Mouse (Mus musculus): Measurements from ENCODE around the gene Atp6v1g1. TPM values are rescaled to one million over a fixed set of nuclear protein-coding genes. Genes with fewer than 3 reads are reported as not detected.
A peak's percentile ranks its signal among the peaks of the same experiment; 100 is the strongest.

Gene Atp6v1g1
- polyA plus RNA-seq, 1 experiment from 2014 or later, result 308 TPM

- ATAC-seq (replicated peaks; ENCODE audit: low FRiP score) (0 out of 2 replicates have a peak, but pooled peaks have one; percentile 56), DNase-seq (ENCODE audit: low spot score) (peak; percentile 85)
- H3K9me3 ChIP-seq (ENCODE audit: control insufficient read depth, low read length), result no peaks in the 10 kb centered on the region
- no peaks in the 10 kb centered on the region for H3K27me3 ChIP-seq (ENCODE audit: control insufficient read depth, insufficient read depth, low read length)
- H3K4me2 ChIP-seq (ENCODE audit: low read depth, low read length, severe bottlenecking), result no peak overlapping the region
- H3K9ac ChIP-seq (ENCODE audit: low read length), result no peak overlapping the region
- no peaks in the 10 kb centered on the region for H3K4me1 ChIP-seq (replicated peaks; ENCODE audit: control insufficient read depth, insufficient read depth, low read length)
- 18% methylated on average over 4 of the region's 4 CpGs for WGBS
- H3K27ac ChIP-seq (ENCODE audit: low read depth, low read length), result no peak overlapping the region
- no peak overlapping the region for H3K4me3 ChIP-seq (ENCODE audit: low read depth, low read length)
- no peaks in the 10 kb centered on the region for H3K36me3 ChIP-seq (ENCODE audit: control insufficient read depth, insufficient read depth, low read length)
Measured at GRCm38 (mm10) chr4:63508232-63508631, 36.3 kb upstream of the Atp6v1g1 start.

GRCm38 (mm10) chr4:63512921-63513320 lies 31.7 kb upstream of the Atp6v1g1 start:
- no peaks in the 10 kb centered on the region for H3K27me3 ChIP-seq (ENCODE audit: control insufficient read depth, insufficient read depth, low read length)
- H3K4me2 ChIP-seq (ENCODE audit: low read depth, low read length, severe bottlenecking), result no peak overlapping the region
- no peak for DNase-seq (ENCODE audit: low spot score)
- no peaks in the 10 kb centered on the region for H3K36me3 ChIP-seq (ENCODE audit: control insufficient read depth, insufficient read depth, low read length)
- ATAC-seq (replicated peaks; ENCODE audit: low FRiP score), result no peak
- whole genome bisulfite sequencing, result 82% methylated on average over 2 of the region's 2 CpGs
- no peaks in the 10 kb centered on the region for H3K4me1 ChIP-seq (replicated peaks; ENCODE audit: control insufficient read depth, insufficient read depth, low read length)
- H3K4me3 ChIP-seq (ENCODE audit: low read depth, low read length), result no peak overlapping the region
- no peak overlapping the region for H3K9ac ChIP-seq (ENCODE audit: low read length)
- H3K9me3 ChIP-seq (ENCODE audit: control insufficient read depth, low read length), result no peaks in the 10 kb centered on the region
- no peak overlapping the region for H3K27ac ChIP-seq (ENCODE audit: low read depth, low read length)

- Histone ChIP-seq H3K4me1 (replicated peaks; ENCODE audit: control insufficient read depth, insufficient read depth, low read length) (no peaks in the 10 kb centered on the region), H3K9me3 (ENCODE audit: control insufficient read depth, low read length) (no peaks in the 10 kb centered on the region), H3K27me3 (ENCODE audit: control insufficient read depth, insufficient read depth, low read length) (no peaks in the 10 kb centered on the region), H3K9ac (ENCODE audit: low read length) (no peak overlapping the region), H3K36me3 (ENCODE audit: control insufficient read depth, insufficient read depth, low read length) (no peaks in the 10 kb centered on the region), H3K4me2 (ENCODE audit: low read depth, low read length, severe bottlenecking) (no peak overlapping the region), H3K27ac (ENCODE audit: low read depth, low read length) (no peak overlapping the region), H3K4me3 (ENCODE audit: low read depth, low read length) (no peak overlapping the region)
- DNase-seq (ENCODE audit: low spot score), result no peak
- ATAC-seq (replicated peaks; ENCODE audit: low FRiP score), result no peak
- 76% methylated on average over 4 of the region's 4 CpGs for WGBS
Measured at GRCm38 (mm10) chr4:63514454-63514984, 30.1 kb upstream of the Atp6v1g1 start.

DNA sequence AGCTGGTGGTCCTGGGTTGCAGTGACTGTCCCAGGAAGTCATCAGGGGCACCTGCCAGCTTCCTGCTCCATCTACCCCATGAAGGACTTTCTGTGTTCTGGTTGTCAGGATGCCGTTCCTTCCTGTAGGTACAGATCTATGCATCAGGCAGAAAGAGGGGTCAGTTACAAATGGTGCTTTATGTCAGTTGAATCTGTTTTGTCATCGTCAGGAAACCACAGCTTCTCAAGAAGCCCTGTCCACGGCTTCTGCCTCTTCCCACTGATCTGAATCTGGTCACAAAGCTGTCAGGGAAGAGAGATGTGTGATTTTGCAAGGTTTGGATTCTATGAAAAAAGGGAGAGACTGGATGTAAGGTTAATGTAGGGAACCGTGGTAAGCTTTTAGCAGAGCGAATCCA lies 29.6 kb upstream of the Atp6v1g1 start:
- Histone ChIP-seq H3K4me2 (ENCODE audit: low read depth, low read length, severe bottlenecking) (no peak overlapping the region), H3K27me3 (ENCODE audit: control insufficient read depth, insufficient read depth, low read length) (no peaks in the 10 kb centered on the region), H3K9ac (ENCODE audit: low read length) (no peak overlapping the region), H3K4me1 (replicated peaks; ENCODE audit: control insufficient read depth, insufficient read depth, low read length) (no peaks in the 10 kb centered on the region), H3K36me3 (ENCODE audit: control insufficient read depth, insufficient read depth, low read length) (no peaks in the 10 kb centered on the region), H3K9me3 (ENCODE audit: control insufficient read depth, low read length) (no peaks in the 10 kb centered on the region), H3K27ac (ENCODE audit: low read depth, low read length) (no peak overlapping the region), H3K4me3 (ENCODE audit: low read depth, low read length) (no peak overlapping the region)
- WGBS, result 82% methylated on average over 5 of the region's 5 CpGs
- DNase-seq (ENCODE audit: low spot score) (no peak), ATAC-seq (replicated peaks; ENCODE audit: low FRiP score) (no peak)

- Histone ChIP-seq H3K27ac (ENCODE audit: low read depth, low read length) (no peak overlapping the region), H3K36me3 (ENCODE audit: control insufficient read depth, insufficient read depth, low read length) (no peaks in the 10 kb centered on the region), H3K4me3 (ENCODE audit: low read depth, low read length) (no peak overlapping the region), H3K27me3 (ENCODE audit: control insufficient read depth, insufficient read depth, low read length) (no peaks in the 10 kb centered on the region), H3K9ac (ENCODE audit: low read length) (no peak overlapping the region), H3K9me3 (ENCODE audit: control insufficient read depth, low read length) (no peaks in the 10 kb centered on the region), H3K4me1 (replicated peaks; ENCODE audit: control insufficient read depth, insufficient read depth, low read length) (no peaks in the 10 kb centered on the region), H3K4me2 (ENCODE audit: low read depth, low read length, severe bottlenecking) (no peak overlapping the region)
- WGBS, result 86% methylated on average over 2 of the region's 2 CpGs
- ATAC-seq (replicated peaks; ENCODE audit: low FRiP score), result no peak
- DNase-seq (ENCODE audit: low spot score), result no peak
Measured at GRCm38 (mm10) chr4:63521813-63522419, 22.7 kb upstream of the Atp6v1g1 start.

DNA sequence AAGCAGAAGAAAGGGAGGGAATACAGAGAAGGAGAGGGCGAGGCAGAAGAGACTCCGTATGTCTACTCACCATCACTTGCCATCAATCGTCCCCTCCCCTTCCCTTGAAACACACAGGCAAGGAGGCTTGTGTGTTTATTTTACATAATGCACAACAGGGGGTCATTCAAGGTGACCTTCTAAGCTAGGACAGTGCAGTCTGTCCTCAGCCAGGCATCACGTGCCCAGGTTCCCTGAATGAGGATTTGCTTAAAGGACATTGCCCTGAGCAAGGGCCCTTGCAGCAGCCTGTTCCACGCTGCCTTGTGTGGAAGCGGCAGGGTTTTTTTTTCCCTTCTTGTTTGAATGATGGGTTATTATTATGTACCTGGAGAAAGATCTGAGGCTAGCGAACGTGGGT lies 19.1 kb upstream of the Atp6v1g1 start:
- ATAC-seq (replicated peaks; ENCODE audit: low FRiP score), result no peak
- no peaks in the 10 kb centered on the region for H3K4me1 ChIP-seq (replicated peaks; ENCODE audit: control insufficient read depth, insufficient read depth, low read length)
- H3K9ac ChIP-seq (ENCODE audit: low read length), result no peak overlapping the region

DNA sequence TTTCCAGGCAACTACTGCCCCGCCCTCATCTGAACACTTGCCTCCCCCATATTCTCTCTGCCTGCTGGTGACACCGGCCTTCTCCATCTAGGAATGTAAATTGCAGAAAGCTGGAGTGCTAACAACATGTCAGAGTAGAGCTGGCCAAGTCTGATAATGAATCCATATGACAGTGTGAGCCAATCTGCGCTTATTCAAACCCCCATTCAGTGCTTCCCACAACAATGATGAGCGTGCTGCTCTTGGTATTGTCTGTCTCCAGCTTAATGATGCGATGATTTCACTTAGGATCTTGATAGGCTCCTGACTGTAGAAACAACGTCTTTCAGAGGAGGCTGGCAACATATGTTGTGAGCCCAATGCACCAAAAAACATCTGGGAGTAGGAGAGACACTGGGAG lies 15.6 kb upstream of the Atp6v1g1 start:
- DNase-seq (ENCODE audit: low spot score) (no peak), ATAC-seq (replicated peaks; ENCODE audit: low FRiP score) (no peak)
- H3K9ac ChIP-seq (ENCODE audit: low read length), result no peak overlapping the region
- 87% methylated on average over 6 of the region's 6 CpGs for WGBS
- H3K27me3 ChIP-seq (ENCODE audit: control insufficient read depth, insufficient read depth, low read length), result no peaks in the 10 kb centered on the region
- H3K4me1 ChIP-seq (replicated peaks; ENCODE audit: control insufficient read depth, insufficient read depth, low read length), result no peaks in the 10 kb centered on the region
- no peak overlapping the region for H3K27ac ChIP-seq (ENCODE audit: low read depth, low read length)
- H3K9me3 ChIP-seq (ENCODE audit: control insufficient read depth, low read length), result no peaks in the 10 kb centered on the region
- no peak overlapping the region for H3K4me3 ChIP-seq (ENCODE audit: low read depth, low read length)
- H3K4me2 ChIP-seq (ENCODE audit: low read depth, low read length, severe bottlenecking), result no peak overlapping the region
- no peaks in the 10 kb centered on the region for H3K36me3 ChIP-seq (ENCODE audit: control insufficient read depth, insufficient read depth, low read length)

More for the DNA sequence above, 19.1 kb upstream of the Atp6v1g1 start:
- 79% methylated on average over 8 of the region's 8 CpGs for WGBS
- Histone ChIP-seq H3K27ac (ENCODE audit: low read depth, low read length) (no peak overlapping the region), H3K4me3 (ENCODE audit: low read depth, low read length) (no peak overlapping the region), H3K36me3 (ENCODE audit: control insufficient read depth, insufficient read depth, low read length) (no peaks in the 10 kb centered on the region), H3K9me3 (ENCODE audit: control insufficient read depth, low read length) (no peaks in the 10 kb centered on the region), H3K27me3 (ENCODE audit: control insufficient read depth, insufficient read depth, low read length) (no peaks in the 10 kb centered on the region), H3K4me2 (ENCODE audit: low read depth, low read length, severe bottlenecking) (no peak overlapping the region)
- no peak for DNase-seq (ENCODE audit: low spot score)

DNA sequence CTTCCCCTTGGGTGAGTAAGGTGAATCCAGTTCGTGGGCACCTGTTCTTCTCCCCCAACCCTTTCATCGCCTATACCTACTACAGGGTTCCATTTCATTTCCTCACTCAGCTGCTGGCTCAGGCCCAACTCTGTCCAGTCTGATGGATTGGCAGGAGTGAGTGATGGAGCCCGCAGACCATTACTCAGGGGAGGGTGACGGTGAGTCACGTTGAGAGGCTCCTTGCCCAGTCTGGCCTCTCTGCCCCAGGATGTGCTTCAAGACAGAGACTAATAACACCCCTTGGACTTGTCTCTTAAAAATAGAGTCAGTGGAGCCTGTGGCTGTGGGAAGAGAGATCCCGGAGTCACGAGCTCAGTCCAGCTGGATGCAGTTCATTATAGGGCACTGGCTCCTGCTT lies 14.2 kb upstream of the Atp6v1g1 start:
- no peaks in the 10 kb centered on the region for H3K9me3 ChIP-seq (ENCODE audit: control insufficient read depth, low read length)
- no peaks in the 10 kb centered on the region for H3K27me3 ChIP-seq (ENCODE audit: control insufficient read depth, insufficient read depth, low read length)
- no peak overlapping the region for H3K4me2 ChIP-seq (ENCODE audit: low read depth, low read length, severe bottlenecking)
- H3K36me3 ChIP-seq (ENCODE audit: control insufficient read depth, insufficient read depth, low read length), result no peaks in the 10 kb centered on the region
- DNase-seq (ENCODE audit: low spot score) (no peak), ATAC-seq (replicated peaks; ENCODE audit: low FRiP score) (no peak)
- no peak overlapping the region for H3K27ac ChIP-seq (ENCODE audit: low read depth, low read length)
- no peaks in the 10 kb centered on the region for H3K4me1 ChIP-seq (replicated peaks; ENCODE audit: control insufficient read depth, insufficient read depth, low read length)
- H3K4me3 ChIP-seq (ENCODE audit: low read depth, low read length), result no peak overlapping the region
- WGBS, result 87% methylated on average over 7 of the region's 7 CpGs
- H3K9ac ChIP-seq (ENCODE audit: low read length), result no peak overlapping the region

GRCm38 (mm10) chr4:63537602-63538001 lies 7.0 kb upstream of the Atp6v1g1 start:
- H3K4me3 ChIP-seq (ENCODE audit: low read depth, low read length), result no peak overlapping the region
- H3K27ac ChIP-seq (ENCODE audit: low read depth, low read length), result no peak overlapping the region
- H3K9ac ChIP-seq (ENCODE audit: low read length), result no peak overlapping the region
- no peak overlapping the region for H3K4me2 ChIP-seq (ENCODE audit: low read depth, low read length, severe bottlenecking)
- no peaks in the 10 kb centered on the region for H3K9me3 ChIP-seq (ENCODE audit: control insufficient read depth, low read length)
- no peaks in the 10 kb centered on the region for H3K4me1 ChIP-seq (replicated peaks; ENCODE audit: control insufficient read depth, insufficient read depth, low read length)
- 81% methylated on average over 4 of the region's 4 CpGs for WGBS
- no peaks in the 10 kb centered on the region for H3K36me3 ChIP-seq (ENCODE audit: control insufficient read depth, insufficient read depth, low read length)
- no peaks in the 10 kb centered on the region for H3K27me3 ChIP-seq (ENCODE audit: control insufficient read depth, insufficient read depth, low read length)
- no peak for ATAC-seq (replicated peaks; ENCODE audit: low FRiP score)
- DNase-seq (ENCODE audit: low spot score), result no peak

Data from forebrain, embryonic 11.5 days (tissue).